Mouse (Mus musculus) thymus, adult 2 months (tissue): Measurements from ENCODE around the gene Mrpl27.

Experiments
- CTCF ChIP-seq: fragments of 200-500 bp; IDR thresholded peaks from 2 replicates; pipeline ENCODE4 v1.5.1; 2012; ENCODE audit warnings: mild to moderate bottlenecking, control low read depth, low read length, moderate library complexity, borderline replicate concordance; ENCODE audit not compliant: control insufficient read depth, poor library complexity, insufficient read depth; ENCODE audit errors: extremely low read depth
- POLR2A ChIP-seq: fragments of 200-500 bp; IDR thresholded peaks from 2 replicates; pipeline ENCODE4 v1.6.1; 2012; ENCODE audit warnings: mild to moderate bottlenecking, low read length, control low read depth, moderate library complexity; ENCODE audit not compliant: control insufficient read depth, poor library complexity, insufficient read depth; ENCODE audit errors: extremely low read depth

DNA sequence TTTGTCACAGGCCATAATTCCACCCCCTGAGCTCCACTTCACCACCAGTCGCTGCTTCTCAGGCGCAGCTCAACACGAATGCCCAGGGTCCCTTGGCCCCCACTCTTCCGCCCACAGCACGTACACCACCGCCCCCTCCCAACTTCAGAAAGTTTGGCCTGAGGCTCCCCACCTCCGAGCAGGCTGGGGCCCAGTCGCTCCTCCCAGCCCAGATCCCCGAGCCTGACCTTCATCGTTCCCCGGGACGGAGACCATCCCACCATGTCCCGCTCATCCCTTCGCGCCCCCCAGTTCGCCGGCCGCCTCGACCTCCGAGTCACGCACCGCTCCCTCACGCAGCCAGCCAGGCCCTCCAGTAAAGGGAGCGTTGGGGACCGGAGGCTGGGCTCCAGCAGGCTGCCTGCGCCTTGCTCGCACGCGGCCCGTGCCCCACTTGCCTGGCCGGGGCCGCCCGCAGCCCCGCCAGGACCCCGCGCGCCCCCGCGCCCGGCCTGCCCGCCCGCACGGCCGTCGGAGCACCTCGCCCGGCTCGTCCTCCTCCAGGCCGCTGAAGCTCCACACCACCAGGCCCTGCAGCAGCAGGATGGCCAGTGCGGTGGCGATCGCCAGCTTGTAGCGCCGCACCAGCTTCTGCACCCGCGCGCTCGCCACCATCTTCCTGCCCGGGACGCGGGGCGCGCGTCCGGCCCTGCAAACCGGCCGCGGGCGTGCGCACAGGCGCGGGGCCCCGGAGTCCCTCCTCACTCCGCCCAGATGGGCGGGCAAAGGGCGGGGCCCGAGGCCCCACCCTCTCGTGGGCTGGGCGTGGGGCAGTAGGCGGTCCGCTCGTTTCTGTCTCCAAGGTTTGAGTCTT, 23.4 kb downstream of the Mrpl27 start, which contains the start of gene Xylt2:
- TF ChIP-seq POLR2A (peak; percentile 71), CTCF (peak; percentile 23; the same call in 1 of the 2 replicates)
